Mouse (Mus musculus) forebrain, postnatal 0 days (tissue): Measurements from ENCODE around the gene Jam2. TPM values are rescaled to one million over a fixed set of nuclear protein-coding genes. Genes with fewer than 3 reads are reported as not detected.

Experiments used
- ATAC-seq: fragments of 200-750 bp; cut with Nextera tagmentation; 2 replicates; pipeline ENCODE4 v1.8.0; 2017; ENCODE audit warnings: mild to moderate bottlenecking, moderate library complexity
- DNase-seq: peaks from one replicate; pipeline ENCODE4 v3.0.0-alpha.2; 2015
- H3K27ac ChIP-seq: fragments of 300-500 bp; sonication (generic); 2 replicates; pipeline ENCODE4 v1.5.1; 2014; ENCODE audit warnings: low read depth, mild to moderate bottlenecking, antibody characterized with exemption, low read length, moderate library complexity, mixed read lengths
- H3K27me3 ChIP-seq: fragments of 300-500 bp; sonication (generic); 2 replicates; pipeline ENCODE4 v1.6.1; 2014; ENCODE audit warnings: mild to moderate bottlenecking, low read length, mixed read lengths; ENCODE audit not compliant: insufficient read depth
- H3K36me3 ChIP-seq: fragments of 300-500 bp; sonication (generic); 2 replicates; pipeline ENCODE4 v1.6.1; 2014; ENCODE audit warnings: mild to moderate bottlenecking, moderate library complexity; ENCODE audit not compliant: insufficient read depth
- H3K4me1 ChIP-seq: fragments of 300-500 bp; sonication (generic); 2 replicates; pipeline ENCODE4 v1.6.1; 2014; ENCODE audit warnings: antibody characterized with exemption; ENCODE audit not compliant: insufficient read depth
- H3K4me2 ChIP-seq: fragments of 300-500 bp; sonication (generic); 2 replicates; pipeline ENCODE4 v1.6.1; 2014; ENCODE audit warnings: low read depth, mild to moderate bottlenecking, moderate library complexity
- H3K4me3 ChIP-seq: fragments of 300-500 bp; sonication (generic); 2 replicates; pipeline ENCODE4 v1.5.1; 2014; ENCODE audit warnings: low read depth, low read length, mixed read lengths
- H3K9ac ChIP-seq: fragments of 300-500 bp; sonication (generic); 2 replicates; pipeline ENCODE4 v1.6.1; 2014; ENCODE audit warnings: mild to moderate bottlenecking
- H3K9me3 ChIP-seq: fragments of 300-500 bp; sonication (generic); 2 replicates; pipeline ENCODE4 v1.6.1; 2016; ENCODE audit warnings: low read length
- CTCF ChIP-seq: sonication (generic); IDR thresholded peaks from 2 replicates; pipeline ENCODE4 v1.5.1; 2016; ENCODE audit warnings: antibody characterized with exemption, control low read depth, low read depth
- WGBS: fragments of 180-500 bp; shearing (Covaris S2); extraction: QIAGEN DNeasy Blood & Tissue Kit; methylation state at CpG from one replicate; pipeline ENCODE4 v1.1.7; 2014; 5-methylcytosine and 5-hydroxymethylcytosine counted together
- polyA plus RNA-seq: library from polyadenylated mRNA; unstranded; fragments of >200 nt; fragmentation: Nextera tagmentation; extraction: Ambion mirVana; gene quantifications from 2 replicates; pipeline ENCODE4 v1.2.1, GENCODE M21; 2015
- total RNA-seq: library from RNA; depleted of rRNA; stranded (reverse); fragments of >200 nt; gene quantifications from 2 replicates; pipeline ENCODE4 v1.2.3, GENCODE M21; 2014

Jam2 gene
- total and polyA plus RNA-seq, 2 experiments from 2014 or later: 22.4 to 23.2 TPM

GRCm38 (mm10) chr16:84773268-84773861 lies 558 bp upstream of the Jam2 start:
- ATAC-seq (no peak; the same call in 1 of the 2 replicates), DNase-seq (peak; percentile 16)
- 1% methylated on average over 15 of the region's 15 CpGs for WGBS

GRCm38 (mm10) chr16:84774761-84775231 lies 873 bp downstream of the Jam2 start:
- Histone ChIP-seq H3K9me3 (0 out of 2 replicates have a peak, but pooled peaks cover 4% of the 10 kb centered on the region), H3K27me3 (no peaks in the 10 kb centered on the region), H3K36me3 (no peaks in the 10 kb centered on the region), H3K27ac (peak overlapping the region; percentile 76), H3K4me1 (peaks cover 6% of the 10 kb centered on the region; the same call in 1 of the 2 replicates), H3K4me3 (peak overlapping the region; percentile 63), H3K4me2 (peak overlapping the region; percentile 99), H3K9ac (peak overlapping the region; percentile 61)
- TF ChIP-seq CTCF: no peak
- WGBS: 1% methylated on average over 23 of the region's 23 CpGs
- DNase-seq: peak; percentile 77
- peak; percentile 35 for ATAC-seq

More at GRCm38 (mm10) chr16:84773268-84773861, 558 bp upstream of the Jam2 start:
- Histone ChIP-seq H3K4me1 (peaks cover 6% of the 10 kb centered on the region; the same call in 1 of the 2 replicates), H3K9ac (peak overlapping the region; percentile 61; the same call in 1 of the 2 replicates), H3K27me3 (no peaks in the 10 kb centered on the region), H3K4me2 (peak overlapping the region; percentile 99), H3K9me3 (no peaks in the 10 kb centered on the region), H3K27ac (no peak overlapping the region), H3K36me3 (no peaks in the 10 kb centered on the region), H3K4me3 (peak overlapping the region; percentile 63)
- TF ChIP-seq CTCF: no peak

- Histone ChIP-seq H3K9ac (peak overlapping the region; percentile 61; the same call in 1 of the 2 replicates), H3K27me3 (no peaks in the 10 kb centered on the region), H3K27ac (no peak overlapping the region), H3K4me1 (peaks cover 6% of the 10 kb centered on the region; the same call in 1 of the 2 replicates), H3K4me3 (peak overlapping the region; percentile 63), H3K4me2 (peak overlapping the region; percentile 99), H3K36me3 (no peaks in the 10 kb centered on the region), H3K9me3 (0 out of 2 replicates have a peak, but pooled peaks cover 4% of the 10 kb centered on the region)
- DNase-seq: no peak
- WGBS: 15% methylated on average over 11 of the region's 11 CpGs
- TF ChIP-seq CTCF: no peak
- no peak for ATAC-seq
Measured at GRCm38 (mm10) chr16:84775356-84775755, 1.4 kb downstream of the Jam2 start.

- no peaks in the 10 kb centered on the region for H3K36me3 ChIP-seq
- no peak overlapping the region for H3K27ac ChIP-seq
- no peak overlapping the region; the same call in 1 of the 2 replicates for H3K4me3 ChIP-seq
- no peak for DNase-seq
- ATAC-seq: no peak
- WGBS: 45% methylated on average over 7 of the region's 7 CpGs
- 0 out of 2 replicates have a peak, but pooled peaks cover 4% of the 10 kb centered on the region for H3K9me3 ChIP-seq
- TF ChIP-seq CTCF: peak; percentile 35; the same call in 1 of the 2 replicates
- H3K4me2 ChIP-seq: peak overlapping the region; percentile 99
- H3K4me1 ChIP-seq: peaks cover 6% of the 10 kb centered on the region; the same call in 1 of the 2 replicates
- H3K9ac ChIP-seq: no peak overlapping the region
- H3K27me3 ChIP-seq: no peaks in the 10 kb centered on the region
Measured at GRCm38 (mm10) chr16:84776089-84776784, 2.3 kb downstream of the Jam2 start.

GRCm38 (mm10) chr16:84778431-84778830 lies 4.5 kb downstream of the Jam2 start:
- ATAC-seq: no peak
- no peak for TF ChIP-seq CTCF
- DNase-seq: no peak
- H3K27me3 ChIP-seq: no peaks in the 10 kb centered on the region
- no peaks in the 10 kb centered on the region for H3K36me3 ChIP-seq
- H3K4me1 ChIP-seq: peaks cover under 1% of the 10 kb centered on the region; the same call in 1 of the 2 replicates
- H3K9ac ChIP-seq: no peak overlapping the region
- 0 out of 2 replicates have a peak, but pooled peaks cover 4% of the 10 kb centered on the region for H3K9me3 ChIP-seq
- H3K4me3 ChIP-seq: no peak overlapping the region
- H3K4me2 ChIP-seq: no peak overlapping the region
- WGBS: 91% methylated on average over 6 of the region's 6 CpGs
- no peak overlapping the region for H3K27ac ChIP-seq

- Histone ChIP-seq H3K4me1 (no peaks in the 10 kb centered on the region), H3K9ac (no peak overlapping the region), H3K4me2 (no peak overlapping the region), H3K4me3 (no peak overlapping the region), H3K27me3 (no peaks in the 10 kb centered on the region), H3K36me3 (no peaks in the 10 kb centered on the region), H3K27ac (no peak overlapping the region), H3K9me3 (0 out of 2 replicates have a peak, but pooled peaks cover 4% of the 10 kb centered on the region)
- no peak for TF ChIP-seq CTCF
- ATAC-seq: no peak
- WGBS: 79% methylated on average over 6 of the region's 6 CpGs
- no peak for DNase-seq
Measured at GRCm38 (mm10) chr16:84778861-84779630, 5.1 kb downstream of the Jam2 start.
